7 mouse cellular contexts compared by ENCODE assay signal in the genomic region with DNA sequence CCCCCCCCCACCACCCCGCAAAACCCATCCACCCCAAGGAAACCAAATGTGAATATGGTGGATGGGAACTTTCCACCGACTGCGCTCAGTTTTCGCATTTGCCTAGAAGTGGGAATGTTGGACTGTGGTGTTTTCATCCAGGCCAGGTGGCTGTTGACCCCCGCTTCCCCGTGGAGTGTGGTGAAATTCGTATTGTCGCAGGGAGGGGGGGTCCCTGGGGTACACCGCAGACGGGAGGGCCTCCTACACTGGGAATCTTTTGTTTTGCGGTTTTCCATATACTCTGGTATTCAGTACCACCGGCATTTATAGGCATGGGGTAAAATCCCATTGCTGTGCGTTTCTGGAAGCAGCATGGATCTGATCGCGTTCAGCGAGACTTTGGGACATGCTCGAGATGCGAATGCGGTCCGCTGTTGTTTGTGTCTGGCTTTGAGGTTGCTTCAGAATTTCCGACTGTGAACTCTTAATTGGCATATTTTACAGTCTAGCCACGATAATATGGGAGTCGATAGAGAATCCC. TPM values are rescaled to one million over a fixed set of nuclear protein-coding genes. Genes with fewer than 3 reads are reported as not detected.
A peak's percentile ranks its signal among the peaks of the same experiment; 100 is the strongest.
DNase-seq lines count a peak whose midpoint lies in the region; ATAC-seq lines count a peak whose summit lies in the region.

No protein-coding gene starts in this region.

- H3K4me2 ChIP-seq in lung, embryonic 16.5 days (ENCODE audit: low read depth, low read length) = peak overlapping the region; percentile 81
- H3K4me2 ChIP-seq in embryonic facial prominence, embryonic 13.5 days = peak overlapping the region; percentile 73
- peak overlapping the region; percentile 75 for H3K4me2 ChIP-seq in intestine, embryonic 15.5 days (replicated peaks)
- H3K4me2 ChIP-seq in neural tube, embryonic 14.5 days (ENCODE audit: low read depth, low read length) = peak overlapping the region; percentile 76

- peak overlapping the region; percentile 94 for H3K9ac ChIP-seq in lung, embryonic 16.5 days (ENCODE audit: low read length)
- peak overlapping the region; percentile 93 for H3K9ac ChIP-seq in embryonic facial prominence, embryonic 13.5 days
- H3K9ac ChIP-seq in intestine, embryonic 15.5 days = peak overlapping the region; percentile 94
- peak overlapping the region; percentile 98 for H3K9ac ChIP-seq in neural tube, embryonic 14.5 days (replicated peaks; ENCODE audit: low read depth, low read length)

- H3K36me3 ChIP-seq in lung, embryonic 16.5 days (ENCODE audit: control insufficient read depth, insufficient read depth, low read length) = no peaks in the 10 kb centered on the region
- no peaks in the 10 kb centered on the region for H3K36me3 ChIP-seq in embryonic facial prominence, embryonic 13.5 days
- no peaks in the 10 kb centered on the region for H3K36me3 ChIP-seq in intestine, embryonic 15.5 days
- no peaks in the 10 kb centered on the region for H3K36me3 ChIP-seq in neural tube, embryonic 14.5 days (ENCODE audit: control insufficient read depth, insufficient read depth, low read length)

- H3K4me1 ChIP-seq in lung, embryonic 16.5 days (replicated peaks; ENCODE audit: control insufficient read depth, insufficient read depth, low read length) = peaks cover 9% of the 10 kb centered on the region
- H3K4me1 ChIP-seq in embryonic facial prominence, embryonic 13.5 days = peaks cover 15% of the 10 kb centered on the region
- peaks cover 7% of the 10 kb centered on the region; the same call in 1 of the 2 replicates for H3K4me1 ChIP-seq in intestine, embryonic 15.5 days (replicated peaks)
- H3K4me1 ChIP-seq in neural tube, embryonic 14.5 days (ENCODE audit: control insufficient read depth, insufficient read depth, low read length) = peaks cover 13% of the 10 kb centered on the region

- H3K27ac ChIP-seq in lung, embryonic 16.5 days (ENCODE audit: low read length) = no peak overlapping the region
- H3K27ac ChIP-seq in embryonic facial prominence, embryonic 13.5 days = no peak overlapping the region
- H3K27ac ChIP-seq in intestine, embryonic 15.5 days = no peak overlapping the region
- H3K27ac ChIP-seq in neural tube, embryonic 14.5 days (ENCODE audit: low read depth, low read length) = peak overlapping the region; percentile 94

- DNase-seq in lung, adult 18-20 months = no peak
- DNase-seq in T-cell, adult 2 months (ENCODE audit: low spot score) = no peak
- DNase-seq in cerebellum, adult 11 months = no peak

- peak overlapping the region; percentile 98 for H3K4me3 ChIP-seq in lung, embryonic 16.5 days (ENCODE audit: low read length)
- peak overlapping the region; percentile 96 for H3K4me3 ChIP-seq in embryonic facial prominence, embryonic 13.5 days
- peak overlapping the region; percentile 97 for H3K4me3 ChIP-seq in intestine, embryonic 15.5 days (replicated peaks)
- peak overlapping the region; percentile 100 for H3K4me3 ChIP-seq in neural tube, embryonic 14.5 days (ENCODE audit: low read depth, low read length)

- no peaks in the 10 kb centered on the region for H3K27me3 ChIP-seq in lung, embryonic 16.5 days (ENCODE audit: control insufficient read depth, insufficient read depth, low read depth, low read length)
- no peaks in the 10 kb centered on the region for H3K27me3 ChIP-seq in embryonic facial prominence, embryonic 13.5 days
- no peaks in the 10 kb centered on the region for H3K27me3 ChIP-seq in intestine, embryonic 15.5 days (replicated peaks)
- H3K27me3 ChIP-seq in neural tube, embryonic 14.5 days (ENCODE audit: control insufficient read depth, insufficient read depth, low read length) = no peaks in the 10 kb centered on the region

- no peaks in the 10 kb centered on the region for H3K9me3 ChIP-seq in lung, embryonic 16.5 days (ENCODE audit: control insufficient read depth, low read length)
- H3K9me3 ChIP-seq in embryonic facial prominence, embryonic 13.5 days = no peaks in the 10 kb centered on the region
- no peaks in the 10 kb centered on the region for H3K9me3 ChIP-seq in intestine, embryonic 15.5 days
- H3K9me3 ChIP-seq in neural tube, embryonic 14.5 days (ENCODE audit: control insufficient read depth, low read length) = no peaks in the 10 kb centered on the region

- WGBS in lung, embryonic 16.5 days = 20% methylated on average over 22 of the region's 23 CpGs
- 13% methylated on average over 23 of the region's 23 CpGs for WGBS in embryonic facial prominence, embryonic 13.5 days
- WGBS in intestine, embryonic 15.5 days = 20% methylated on average over 23 of the region's 23 CpGs
- WGBS in neural tube, embryonic 14.5 days = 8% methylated on average over 23 of the region's 23 CpGs

- ATAC-seq in lung, embryonic 16.5 days (ENCODE audit: low read depth) = no peak
- no peak for ATAC-seq in embryonic facial prominence, embryonic 13.5 days (ENCODE audit: insufficient number of reproducible peaks, insufficient read depth, low FRiP score, low TSS enrichment, low read depth)
- ATAC-seq in intestine, embryonic 15.5 days = no peak
- no peak for ATAC-seq in neural tube, embryonic 14.5 days (ENCODE audit: low read depth)

RNA-seq across cellular contexts. Expression of gene Hectd4, which starts 1.4 kb away (rescaled TPM):
- 2.7 and 3.8 TPM in 2 replicates for polyA plus RNA-seq in lung, embryonic 16.5 days (2015; fragmentation: Nextera tagmentation; extraction: Ambion mirVana)
- polyA plus RNA-seq in embryonic facial prominence, embryonic 13.5 days (2015; fragmentation: Nextera tagmentation; extraction: Ambion mirVana) = 4.7 and 7.1 TPM in 2 replicates
- 3.9 and 4.2 TPM in 2 replicates for polyA plus RNA-seq in intestine, embryonic 15.5 days (2015; fragmentation: Nextera tagmentation; extraction: Ambion mirVana)
- polyA plus RNA-seq in neural tube, embryonic 14.5 days (2014; fragmentation: Nextera tagmentation; extraction: Ambion mirVana) = 30.1 and 35.2 TPM in 2 replicates

RNA-seq across cellular contexts. Expression of gene Rpl6, which starts 17.1 kb away (rescaled TPM):
- 554 and 590 TPM in 2 replicates for polyA plus RNA-seq in lung, embryonic 16.5 days (2015; fragmentation: Nextera tagmentation; extraction: Ambion mirVana)
- polyA plus RNA-seq in embryonic facial prominence, embryonic 13.5 days (2015; fragmentation: Nextera tagmentation; extraction: Ambion mirVana) = 726 and 753 TPM in 2 replicates
- 589 and 659 TPM in 2 replicates for polyA plus RNA-seq in intestine, embryonic 15.5 days (2015; fragmentation: Nextera tagmentation; extraction: Ambion mirVana)
- polyA plus RNA-seq in neural tube, embryonic 14.5 days (2014; fragmentation: Nextera tagmentation; extraction: Ambion mirVana) = 368 and 383 TPM in 2 replicates

RNA-seq across cellular contexts. Expression of gene Ptpn11, which starts 30.2 kb away (rescaled TPM):
- polyA plus RNA-seq in lung, embryonic 16.5 days (2015; fragmentation: Nextera tagmentation; extraction: Ambion mirVana) = 17.3 and 18.0 TPM in 2 replicates
- 23.1 and 26.3 TPM in 2 replicates for polyA plus RNA-seq in embryonic facial prominence, embryonic 13.5 days (2015; fragmentation: Nextera tagmentation; extraction: Ambion mirVana)
- polyA plus RNA-seq in intestine, embryonic 15.5 days (2015; fragmentation: Nextera tagmentation; extraction: Ambion mirVana) = 19.8 and 20.1 TPM in 2 replicates
- polyA plus RNA-seq in neural tube, embryonic 14.5 days (2014; fragmentation: Nextera tagmentation; extraction: Ambion mirVana) = 22.0 and 26.6 TPM in 2 replicates
